10 mouse cellular contexts compared by ENCODE assay signal in genomic region chr10:108979660-108980059, GRCm38 (mm10). TPM values are rescaled to one million over a fixed set of nuclear protein-coding genes. Genes with fewer than 3 reads are reported as not detected.
A peak's percentile ranks its signal among the peaks of the same experiment; 100 is the strongest.
DNase-seq lines count a peak whose midpoint lies in the region; ATAC-seq and TF ChIP-seq lines count a peak whose summit lies in the region.
"Had no signal": no experiment of that assay in that cellular context is flagged by ENCODE, and none has a peak within 500 bp of the region (broad histone marks: within the 10 kb centered on the region; RNA-seq: fewer than 3 reads in every experiment).

No protein-coding gene starts in this region.

- H3K27me3 ChIP-seq in limb, embryonic 14.5 days (ENCODE audit: control insufficient read depth, insufficient read depth, low read length), result no peaks in the 10 kb centered on the region
- H3K27me3 ChIP-seq in limb, embryonic 10.5 days (ENCODE audit: low read depth, poor library complexity, severe bottlenecking), result no peaks in the 10 kb centered on the region
- no peaks in the 10 kb centered on the region for H3K27me3 ChIP-seq in midbrain, embryonic 14.5 days (ENCODE audit: control insufficient read depth, insufficient read depth, low read length)
- H3K27me3 ChIP-seq in intestine, embryonic 15.5 days (replicated peaks), result no peaks in the 10 kb centered on the region
- H3K27me3 ChIP-seq: embryonic facial prominence, embryonic 13.5 days had no signal

- 79% methylated on average over 6 of the region's 6 CpGs for WGBS in limb, embryonic 14.5 days
- 89% methylated on average over 6 of the region's 6 CpGs for WGBS in limb, embryonic 10.5 days
- WGBS in midbrain, embryonic 14.5 days, result 19% methylated on average over 6 of the region's 6 CpGs
- 64% methylated on average over 6 of the region's 6 CpGs for WGBS in intestine, embryonic 15.5 days

- DNase-seq in limb, embryonic 14.5 days (ENCODE audit: low spot score), result peak; percentile 59
- no peak for DNase-seq in limb, embryonic 10.5 days (ENCODE audit: low spot score)
- DNase-seq in cerebellum, adult 8-10 months, result peak; percentile 86
- peak; percentile 12 for DNase-seq in gastrocnemius, postnatal 25 days
- DNase-seq in layer of hippocampus, adult 8-10 months (ENCODE audit: low spot score in 2 of 2), result peak; percentile 64 to 78
- peak; percentile 91 for DNase-seq in midbrain, embryonic 14.5 days
- no peak for DNase-seq in spleen, adult 12 weeks (ENCODE audit: low spot score)

- no peaks in the 10 kb centered on the region for H3K9me3 ChIP-seq in limb, embryonic 14.5 days (ENCODE audit: control insufficient read depth, low read length)
- no peaks in the 10 kb centered on the region for H3K9me3 ChIP-seq in limb, embryonic 10.5 days (replicated peaks)
- H3K9me3 ChIP-seq in midbrain, embryonic 14.5 days (ENCODE audit: control insufficient read depth, low read length), result peaks cover 2% of the 10 kb centered on the region; the same call in 1 of the 2 replicates
- H3K9me3 ChIP-seq in intestine, embryonic 15.5 days, result no peaks in the 10 kb centered on the region
- H3K9me3 ChIP-seq: embryonic facial prominence, embryonic 13.5 days had no signal

- H3K9ac ChIP-seq in limb, embryonic 14.5 days (ENCODE audit: low read depth, low read length, severe bottlenecking), result no peak overlapping the region
- no peak overlapping the region for H3K9ac ChIP-seq in midbrain, embryonic 14.5 days (replicated peaks; ENCODE audit: low read length)
- no peak overlapping the region for H3K9ac ChIP-seq in intestine, embryonic 15.5 days
- H3K9ac ChIP-seq: embryonic facial prominence, embryonic 13.5 days; liver, embryonic 14.5 days had no signal

- ATAC-seq in limb, embryonic 14.5 days (ENCODE audit: low FRiP score, low read depth), result no peak
- ATAC-seq in midbrain, embryonic 14.5 days (ENCODE audit: low FRiP score, low TSS enrichment), result peak; percentile 67; the same call in 1 of the 2 replicates
- ATAC-seq in intestine, embryonic 15.5 days, result no peak

- H3K4me1 ChIP-seq in limb, embryonic 14.5 days (ENCODE audit: control insufficient read depth, insufficient read depth, low read length), result no peaks in the 10 kb centered on the region
- H3K4me1 ChIP-seq in limb, embryonic 10.5 days, result no peaks in the 10 kb centered on the region
- peaks cover 12% of the 10 kb centered on the region; the same call in 1 of the 2 replicates for H3K4me1 ChIP-seq in midbrain, embryonic 14.5 days (ENCODE audit: control insufficient read depth, insufficient read depth, low read length)
- no peaks in the 10 kb centered on the region for H3K4me1 ChIP-seq in intestine, embryonic 15.5 days (replicated peaks)

- no peak overlapping the region for H3K27ac ChIP-seq in limb, embryonic 14.5 days (replicated peaks; ENCODE audit: low read depth, low read length)
- H3K27ac ChIP-seq in limb, embryonic 10.5 days, result no peak overlapping the region
- no peak overlapping the region for H3K27ac ChIP-seq in midbrain, embryonic 14.5 days (replicated peaks; ENCODE audit: low read depth, low read length)
- no peak overlapping the region for H3K27ac ChIP-seq in intestine, embryonic 15.5 days
- H3K27ac ChIP-seq: embryonic facial prominence, embryonic 13.5 days; liver, embryonic 14.5 days had no signal

- H3K36me3 ChIP-seq in limb, embryonic 14.5 days (ENCODE audit: control insufficient read depth, insufficient read depth, low read length), result no peaks in the 10 kb centered on the region
- H3K36me3 ChIP-seq in limb, embryonic 10.5 days, result no peaks in the 10 kb centered on the region
- H3K36me3 ChIP-seq in midbrain, embryonic 14.5 days (ENCODE audit: control insufficient read depth, insufficient read depth, low read length), result no peaks in the 10 kb centered on the region
- H3K36me3 ChIP-seq in intestine, embryonic 15.5 days, result no peaks in the 10 kb centered on the region
- H3K36me3 ChIP-seq: embryonic facial prominence, embryonic 13.5 days had no signal

- H3K4me3 ChIP-seq in limb, embryonic 14.5 days (replicated peaks; ENCODE audit: low read length), result no peak overlapping the region
- H3K4me3 ChIP-seq in limb, embryonic 10.5 days, result no peak overlapping the region
- H3K4me3 ChIP-seq in midbrain, embryonic 14.5 days (replicated peaks; ENCODE audit: low read depth, low read length), result no peak overlapping the region
- H3K4me3 ChIP-seq in intestine, embryonic 15.5 days (replicated peaks), result no peak overlapping the region
- H3K4me3 ChIP-seq: embryonic facial prominence, embryonic 13.5 days had no signal

- H3K4me2 ChIP-seq in limb, embryonic 14.5 days (replicated peaks; ENCODE audit: low read depth, low read length, severe bottlenecking), result no peak overlapping the region
- H3K4me2 ChIP-seq in midbrain, embryonic 14.5 days (ENCODE audit: low read length), result no peak overlapping the region
- no peak overlapping the region for H3K4me2 ChIP-seq in intestine, embryonic 15.5 days (replicated peaks)
- H3K4me2 ChIP-seq: embryonic facial prominence, embryonic 13.5 days had no signal

- TF ChIP-seq POLR2A in limb, embryonic 14.5 days (IDR thresholded peaks at IDR 0.05; ENCODE audit: borderline replicate concordance, extremely low read depth, insufficient read depth, insufficient read length), result no peak

RNA-seq across cellular contexts. Expression of gene Syt1, which starts 31.1 kb away (rescaled TPM):
- 0.84 and 1.00 TPM in 2 replicates for polyA plus RNA-seq in limb, embryonic 14.5 days (2012; rRNA removed)
- 1.1 and 2.0 TPM in 2 replicates for polyA plus RNA-seq in limb, embryonic 14.5 days (2014; fragmentation: Nextera tagmentation; extraction: Ambion mirVana)
- polyA plus RNA-seq in limb, embryonic 10.5 days (2016; fragmentation: Nextera tagmentation; extraction: Ambion mirVana), result 0.10 and 0.13 TPM in 2 replicates
- not detected for total RNA-seq in gastrocnemius, postnatal 25 days (2021)
- total RNA-seq in layer of hippocampus, adult 8-10 months (2022), result 1,000 to 10,000 TPM in 2 of 4 experiments, 100 to 1,000 TPM in 2; 906 to 1,068 (median 986) TPM
- polyA plus RNA-seq in midbrain, embryonic 14.5 days (2014; fragmentation: Nextera tagmentation; extraction: Ambion mirVana), result 103 and 106 TPM in 2 replicates
- 8.5 and 10.0 TPM in 2 replicates for polyA plus RNA-seq in intestine, embryonic 15.5 days (2015; fragmentation: Nextera tagmentation; extraction: Ambion mirVana)

Comparison
In these comparisons a context has a peak if more than half of its experiments do, and no peak if none do; other contexts are left out.
1. DNase-seq: peak in limb, embryonic 14.5 days (single experiment), cerebellum, adult 8-10 months (single experiment), gastrocnemius, postnatal 25 days (single experiment), layer of hippocampus, adult 8-10 months (2 of 2) and midbrain, embryonic 14.5 days (single experiment); none in limb, embryonic 10.5 days (single experiment) and spleen, adult 12 weeks (single experiment).